Mouse (Mus musculus) myocyte (in vitro differentiated cells): ENCODE measurements around the gene Tagln3.

Experiments used
- CEBPB ChIP-seq: IDR thresholded peaks from 2 replicates; pipeline ENCODE4 v1.6.1; 2011; ENCODE audit warnings: mild to moderate bottlenecking, moderate library complexity; ENCODE audit not compliant: poor library complexity, insufficient read depth, severe bottlenecking
- E2F4 ChIP-seq: IDR thresholded peaks from one replicate; pipeline ENCODE4 v1.6.1; 2011; ENCODE audit warnings: mild to moderate bottlenecking, control low read depth, moderate library complexity; ENCODE audit not compliant: insufficient read depth
- MAX ChIP-seq: IDR thresholded peaks from one replicate; pipeline ENCODE4 v1.6.1; 2011; ENCODE audit warnings: low read depth, mild to moderate bottlenecking, control low read depth
- MYOD1 ChIP-seq, 3 experiments: IDR thresholded peaks; one replicate each; pipeline ENCODE4 v1.6.1; 2011; ENCODE audit warnings: control low read depth in 2 of 3, low read depth in 2 of 3, mild to moderate bottlenecking in 2 of 3, moderate library complexity in 1 of 3; ENCODE audit not compliant: insufficient read length in 2 of 3, control insufficient read depth in 1 of 3
- MYOG ChIP-seq, 3 experiments: IDR thresholded peaks; one replicate each; pipeline ENCODE4 v1.6.1; 2011; ENCODE audit warnings: control low read depth in 2 of 3, low read depth in 2 of 3, mild to moderate bottlenecking in 2 of 3; ENCODE audit not compliant: insufficient read length in 2 of 3, control insufficient read depth in 1 of 3, insufficient read depth in 1 of 3
- POLR2A ChIP-seq: IDR thresholded peaks from one replicate; pipeline ENCODE4 v1.6.1; 2011; ENCODE audit warnings: low read depth, mild to moderate bottlenecking, control low read depth, moderate library complexity; ENCODE audit not compliant: insufficient read length
- POLR2AphosphoS2 ChIP-seq: IDR thresholded peaks from one replicate; pipeline ENCODE4 v1.6.1; 2011; ENCODE audit warnings: low read depth, control low read depth; ENCODE audit not compliant: insufficient read length
- TCF12 ChIP-seq: IDR thresholded peaks from one replicate; pipeline ENCODE4 v1.6.1; 2011; ENCODE audit warnings: mild to moderate bottlenecking, control low read depth; ENCODE audit not compliant: poor library complexity, insufficient read depth, severe bottlenecking
- USF1 ChIP-seq: IDR thresholded peaks from one replicate; pipeline ENCODE4 v1.6.1; 2011; ENCODE audit warnings: low read depth, mild to moderate bottlenecking, control low read depth, moderate library complexity

- TF ChIP-seq MAX, result no peak
- no peak for TF ChIP-seq CEBPB
- TF ChIP-seq TCF12, result peak; percentile 17
- no peak for TF ChIP-seq POLR2A
- no peak for TF ChIP-seq E2F4
- TF ChIP-seq USF1, result no peak
- no peak for TF ChIP-seq POLR2AphosphoS2
- peak in 1 of 3 experiments; percentile 37 for TF ChIP-seq MYOG (IDR thresholded peaks at IDR 0.05; ENCODE audit: control insufficient read depth in 1 of 3, insufficient read depth in 1 of 3, insufficient read length in 2 of 3, low read depth in 2 of 3)
- peak in 1 of 3 experiments; percentile 52 for TF ChIP-seq MYOD1 (IDR thresholded peaks at IDR 0.05; ENCODE audit: control insufficient read depth in 1 of 3, insufficient read length in 2 of 3, low read depth in 2 of 3)
Measured at GRCm38 (mm10) chr16:45767434-45767833, 43.0 kb upstream of the Tagln3 start.
